Mouse (Mus musculus): ENCODE measurements around the gene Dhx32. TPM values are rescaled to one million over a fixed set of nuclear protein-coding genes. Genes with fewer than 3 reads are reported as not detected.

Gene Dhx32
- polyA plus RNA-seq, 1 experiment, result 25.3 TPM

GRCm38 (mm10) chr7:133765849-133766243, 16.7 kb downstream of the Dhx32 start:
- Histone ChIP-seq H3K27me3 (ENCODE audit: control insufficient read depth, insufficient read depth, low read length) (no peaks in the 10 kb centered on the region), H3K4me1 (ENCODE audit: control insufficient read depth, insufficient read depth, low read length) (peaks cover 29% of the 10 kb centered on the region), H3K27ac (ENCODE audit: insufficient read depth, low read length) (peak overlapping the region; percentile 14; the same call in 1 of the 2 replicates), H3K4me3 (replicated peaks; ENCODE audit: insufficient read depth, low read depth, low read length) (peak overlapping the region; percentile 14)
- peak; percentile 95 to 96 for DNase-seq
- TF ChIP-seq CTCF (IDR thresholded peaks at IDR 0.05; ENCODE audit: borderline replicate concordance, insufficient read depth, low read depth, low read length), result no peak
- TF ChIP-seq POLR2A (IDR thresholded peaks at IDR 0.05; ENCODE audit: borderline replicate concordance, insufficient read depth, low read length), result no peak
- WGBS, result 4% methylated on average over 13 of the region's 13 CpGs

GRCm38 (mm10) chr7:133765240-133765848, 17.2 kb downstream of the Dhx32 start:
- H3K27me3 ChIP-seq (ENCODE audit: control insufficient read depth, insufficient read depth, low read length), result no peaks in the 10 kb centered on the region
- no peak overlapping the region for H3K4me3 ChIP-seq (replicated peaks; ENCODE audit: insufficient read depth, low read depth, low read length)
- TF ChIP-seq CTCF (IDR thresholded peaks at IDR 0.05; ENCODE audit: borderline replicate concordance, insufficient read depth, low read depth, low read length), result no peak
- H3K4me1 ChIP-seq (ENCODE audit: control insufficient read depth, insufficient read depth, low read length), result peaks cover 29% of the 10 kb centered on the region
- H3K27ac ChIP-seq (ENCODE audit: insufficient read depth, low read length), result peak overlapping the region; percentile 0; the same call in 1 of the 2 replicates
- no peak for DNase-seq
- 42% methylated on average over 10 of the region's 10 CpGs for WGBS

- DNase-seq, result no peak
- TF ChIP-seq POLR2A (IDR thresholded peaks at IDR 0.05; ENCODE audit: borderline replicate concordance, insufficient read depth, low read length) (no peak), CTCF (IDR thresholded peaks at IDR 0.05; ENCODE audit: borderline replicate concordance, insufficient read depth, low read depth, low read length) (no peak)
- Histone ChIP-seq H3K4me3 (replicated peaks; ENCODE audit: insufficient read depth, low read depth, low read length) (no peak overlapping the region), H3K4me1 (ENCODE audit: control insufficient read depth, insufficient read depth, low read length) (peaks cover 29% of the 10 kb centered on the region), H3K27ac (ENCODE audit: insufficient read depth, low read length) (no peak overlapping the region), H3K27me3 (ENCODE audit: control insufficient read depth, insufficient read depth, low read length) (no peaks in the 10 kb centered on the region)
- WGBS, result 93% methylated on average over 2 of the region's 2 CpGs
These were observed 18.1 kb downstream of the Dhx32 start for GRCm38 (mm10) chr7:133764425-133764824.

GRCm38 (mm10) chr7:133762696-133763095, 19.8 kb downstream of the Dhx32 start:
- no peak overlapping the region for H3K27ac ChIP-seq (ENCODE audit: insufficient read depth, low read length)
- H3K4me1 ChIP-seq (ENCODE audit: control insufficient read depth, insufficient read depth, low read length), result peaks cover 16% of the 10 kb centered on the region
- no peak for TF ChIP-seq CTCF (IDR thresholded peaks at IDR 0.05; ENCODE audit: borderline replicate concordance, insufficient read depth, low read depth, low read length)
- no peak for TF ChIP-seq POLR2A (IDR thresholded peaks at IDR 0.05; ENCODE audit: borderline replicate concordance, insufficient read depth, low read length)
- no peaks in the 10 kb centered on the region for H3K27me3 ChIP-seq (ENCODE audit: control insufficient read depth, insufficient read depth, low read length)
- no peak for DNase-seq
- WGBS, result 79% methylated on average over 6 of the region's 6 CpGs
- H3K4me3 ChIP-seq (replicated peaks; ENCODE audit: insufficient read depth, low read depth, low read length), result no peak overlapping the region

GRCm38 (mm10) chr7:133759611-133760353, 22.7 kb downstream of the Dhx32 start:
- DNase-seq, result no peak
- Histone ChIP-seq H3K27ac (ENCODE audit: insufficient read depth, low read length) (no peak overlapping the region), H3K27me3 (ENCODE audit: control insufficient read depth, insufficient read depth, low read length) (no peaks in the 10 kb centered on the region), H3K4me3 (replicated peaks; ENCODE audit: insufficient read depth, low read depth, low read length) (no peak overlapping the region), H3K4me1 (ENCODE audit: control insufficient read depth, insufficient read depth, low read length) (peaks cover 2% of the 10 kb centered on the region; the same call in 1 of the 2 replicates)
- no peak for TF ChIP-seq POLR2A (IDR thresholded peaks at IDR 0.05; ENCODE audit: borderline replicate concordance, insufficient read depth, low read length)
- no peak for TF ChIP-seq CTCF (IDR thresholded peaks at IDR 0.05; ENCODE audit: borderline replicate concordance, insufficient read depth, low read depth, low read length)
- 55% methylated on average over 27 of the region's 27 CpGs for WGBS

GRCm38 (mm10) chr7:133758716-133759115, 23.8 kb downstream of the Dhx32 start:
- Histone ChIP-seq H3K27me3 (ENCODE audit: control insufficient read depth, insufficient read depth, low read length) (no peaks in the 10 kb centered on the region), H3K4me3 (replicated peaks; ENCODE audit: insufficient read depth, low read depth, low read length) (no peak overlapping the region), H3K27ac (ENCODE audit: insufficient read depth, low read length) (no peak overlapping the region), H3K4me1 (ENCODE audit: control insufficient read depth, insufficient read depth, low read length) (no peaks in the 10 kb centered on the region)
- no peak for DNase-seq
- TF ChIP-seq POLR2A (IDR thresholded peaks at IDR 0.05; ENCODE audit: borderline replicate concordance, insufficient read depth, low read length), result no peak
- no peak for TF ChIP-seq CTCF (IDR thresholded peaks at IDR 0.05; ENCODE audit: borderline replicate concordance, insufficient read depth, low read depth, low read length)
- 97% methylated on average over 5 of the region's 5 CpGs for WGBS

GRCm38 (mm10) chr7:133757961-133758455, 24.5 kb downstream of the Dhx32 start:
- no peak for DNase-seq
- TF ChIP-seq CTCF (IDR thresholded peaks at IDR 0.05; ENCODE audit: borderline replicate concordance, insufficient read depth, low read depth, low read length) (no peak), POLR2A (IDR thresholded peaks at IDR 0.05; ENCODE audit: borderline replicate concordance, insufficient read depth, low read length) (no peak)
- Histone ChIP-seq H3K27me3 (ENCODE audit: control insufficient read depth, insufficient read depth, low read length) (no peaks in the 10 kb centered on the region), H3K27ac (ENCODE audit: insufficient read depth, low read length) (no peak overlapping the region), H3K4me1 (ENCODE audit: control insufficient read depth, insufficient read depth, low read length) (no peaks in the 10 kb centered on the region), H3K4me3 (replicated peaks; ENCODE audit: insufficient read depth, low read depth, low read length) (no peak overlapping the region)
- 57% methylated on average over 5 of the region's 5 CpGs for WGBS

- Histone ChIP-seq H3K4me3 (replicated peaks; ENCODE audit: insufficient read depth, low read depth, low read length) (no peak overlapping the region), H3K27ac (ENCODE audit: insufficient read depth, low read length) (no peak overlapping the region), H3K27me3 (ENCODE audit: control insufficient read depth, insufficient read depth, low read length) (no peaks in the 10 kb centered on the region), H3K4me1 (ENCODE audit: control insufficient read depth, insufficient read depth, low read length) (peaks cover 9% of the 10 kb centered on the region)
- DNase-seq, result no peak
- WGBS, result 76% methylated on average over 5 of the region's 5 CpGs
- no peak for TF ChIP-seq POLR2A (IDR thresholded peaks at IDR 0.05; ENCODE audit: borderline replicate concordance, insufficient read depth, low read length)
- no peak for TF ChIP-seq CTCF (IDR thresholded peaks at IDR 0.05; ENCODE audit: borderline replicate concordance, insufficient read depth, low read depth, low read length)
These were observed 31.4 kb downstream of the Dhx32 start for GRCm38 (mm10) chr7:133751163-133751562.
